Comparison of ENCODE assay signal across 15 mouse cellular contexts in genomic region chr14:79335613-79336012, GRCm38 (mm10).
"Had no signal": no experiment of that assay in that cellular context is flagged by ENCODE, and none has a peak within 500 bp of the region (broad histone marks: within the 10 kb centered on the region; RNA-seq: fewer than 3 reads in every experiment).

No protein-coding gene starts in this region.

- H3K4me3 ChIP-seq: neural tube, embryonic 13.5 days; neural tube, embryonic 15.5 days; stomach, embryonic 15.5 days had no signal

- DNase-seq: retina, postnatal 1 day; right cerebral cortex, adult 18-20 months; right cerebral cortex, postnatal 14 days; right cerebral cortex, postnatal 25 days; right cerebral cortex, postnatal 4 days; spleen, adult 18-20 months; thymus, adult 18-20 months; thymus, adult 2 months; thymus, postnatal 14 days; thymus, postnatal 25 days; thymus, postnatal 36 days; thymus, postnatal 4 days had no signal

- H3K27me3 ChIP-seq: neural tube, embryonic 13.5 days; neural tube, embryonic 15.5 days; stomach, embryonic 15.5 days had no signal

- H3K4me2 ChIP-seq: neural tube, embryonic 13.5 days; neural tube, embryonic 15.5 days; stomach, embryonic 15.5 days had no signal
